Mouse (Mus musculus): Measurements from ENCODE around the gene Spata31d1c.

The Spata31d1c gene

DNA sequence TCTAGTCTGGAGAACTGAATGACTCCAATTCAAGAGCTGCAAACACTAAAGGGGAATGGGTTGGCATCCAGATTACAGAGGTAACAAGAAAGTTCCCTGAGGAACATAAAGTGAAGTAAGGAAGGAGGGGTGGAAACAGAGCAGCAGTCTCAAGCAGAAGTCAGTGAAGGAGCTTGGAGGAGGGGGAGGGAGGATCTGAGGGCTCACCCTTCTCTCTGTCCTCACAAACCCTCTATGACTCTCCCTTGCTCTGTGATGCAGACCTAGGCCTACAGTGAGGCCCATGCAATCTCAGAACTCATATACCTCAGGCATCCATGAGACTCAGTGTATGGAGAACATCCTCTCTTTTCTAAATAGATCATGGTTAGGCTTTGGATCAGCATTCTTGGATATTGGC, at the start of gene Spata31d1c:
Spata31d1c (plus strand) TSS at position 301 of the 400 bp plus-strand sequence.
- in situ Hi-C loops (cut with MboI; ENCODE audit: low sequenced_read_pairs): loop anchor here (10.0 kb wide), 1 partner anchor 92 kb away; no protein-coding TSS in a partner anchor

DNA sequence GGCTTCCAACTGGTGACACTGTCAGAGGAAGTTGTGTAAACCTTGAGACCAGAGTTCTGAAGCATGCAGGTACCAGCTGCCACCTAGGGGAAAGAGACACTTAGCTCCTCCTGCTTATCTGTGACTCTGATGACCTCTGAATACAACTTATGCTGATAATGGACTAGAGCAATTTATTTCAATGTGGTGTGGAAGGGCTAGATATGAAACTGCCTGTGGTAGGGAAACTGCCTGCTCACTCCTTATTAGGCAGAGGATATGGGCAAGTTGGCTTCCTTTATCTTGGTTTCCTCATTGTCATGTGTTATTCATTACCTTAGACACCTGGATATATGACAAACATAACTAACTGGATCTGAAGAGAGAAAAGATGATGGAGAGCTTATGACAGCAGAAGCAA, 44.0 kb upstream of the Spata31d1c start:
- in situ Hi-C loops (cut with MboI; ENCODE audit: low sequenced_read_pairs): no loop called here

DNA sequence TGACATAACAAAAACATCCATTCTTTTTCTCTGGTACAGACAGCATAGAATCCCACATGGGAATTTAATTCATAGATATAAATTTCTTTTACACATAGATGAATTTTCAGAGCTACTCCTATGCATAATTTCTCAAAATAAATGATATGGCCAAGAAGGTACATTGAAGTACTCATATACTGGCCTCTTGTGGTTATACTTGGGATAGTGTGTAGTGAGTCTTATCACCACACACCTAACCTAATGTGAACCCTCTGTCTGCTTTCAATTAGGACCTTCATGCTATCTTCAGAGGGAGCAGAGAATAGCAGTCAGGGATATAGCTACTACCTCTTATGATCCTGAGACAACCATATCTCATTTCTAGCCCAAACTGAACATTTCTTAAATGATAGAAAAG, 27.4 kb upstream of the Spata31d1c start:
- in situ Hi-C loops (cut with MboI; ENCODE audit: low sequenced_read_pairs): no loop called here

DNA sequence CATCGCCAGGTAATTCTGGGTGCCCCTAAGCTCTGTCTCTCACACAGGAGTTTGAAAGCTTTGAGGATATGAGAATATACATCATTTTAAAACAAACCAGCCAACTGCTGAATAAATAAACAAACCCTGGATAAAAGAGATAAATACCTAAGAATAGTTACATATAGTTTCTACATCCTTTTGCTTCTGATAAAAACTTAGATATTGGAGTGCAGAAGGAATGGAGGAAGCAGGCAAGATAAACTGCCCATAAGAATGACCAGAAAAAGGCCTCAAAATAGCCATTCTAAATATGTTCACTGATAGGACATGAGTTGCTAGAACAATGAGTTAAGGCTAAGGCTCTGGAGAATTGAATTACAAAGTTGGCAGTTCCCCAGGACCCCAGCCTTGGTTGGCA, 26.1 kb upstream of the Spata31d1c start:
- in situ Hi-C loops (cut with MboI; ENCODE audit: low sequenced_read_pairs): no loop called here

DNA sequence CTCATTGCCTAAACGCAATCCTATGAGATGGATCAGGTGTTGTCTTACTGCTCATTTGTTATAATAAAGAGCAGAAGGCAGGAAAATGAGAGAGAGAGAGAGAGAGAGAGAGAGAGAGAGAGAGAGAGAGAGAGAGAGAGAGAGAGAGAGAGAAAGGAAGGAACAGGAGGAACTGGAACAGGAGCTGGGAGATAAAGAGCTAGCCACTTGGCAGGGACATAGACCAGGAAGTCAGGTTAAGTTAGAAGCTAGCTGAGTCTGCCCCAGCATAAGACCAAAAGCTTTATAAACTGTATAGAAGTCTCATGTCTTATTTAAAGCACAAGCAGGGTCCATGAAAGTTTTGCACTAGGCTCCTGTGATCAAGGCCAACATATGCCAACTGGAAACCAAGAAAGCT, 24.9 kb upstream of the Spata31d1c start:
- in situ Hi-C loops (cut with MboI; ENCODE audit: low sequenced_read_pairs): no loop called here

DNA sequence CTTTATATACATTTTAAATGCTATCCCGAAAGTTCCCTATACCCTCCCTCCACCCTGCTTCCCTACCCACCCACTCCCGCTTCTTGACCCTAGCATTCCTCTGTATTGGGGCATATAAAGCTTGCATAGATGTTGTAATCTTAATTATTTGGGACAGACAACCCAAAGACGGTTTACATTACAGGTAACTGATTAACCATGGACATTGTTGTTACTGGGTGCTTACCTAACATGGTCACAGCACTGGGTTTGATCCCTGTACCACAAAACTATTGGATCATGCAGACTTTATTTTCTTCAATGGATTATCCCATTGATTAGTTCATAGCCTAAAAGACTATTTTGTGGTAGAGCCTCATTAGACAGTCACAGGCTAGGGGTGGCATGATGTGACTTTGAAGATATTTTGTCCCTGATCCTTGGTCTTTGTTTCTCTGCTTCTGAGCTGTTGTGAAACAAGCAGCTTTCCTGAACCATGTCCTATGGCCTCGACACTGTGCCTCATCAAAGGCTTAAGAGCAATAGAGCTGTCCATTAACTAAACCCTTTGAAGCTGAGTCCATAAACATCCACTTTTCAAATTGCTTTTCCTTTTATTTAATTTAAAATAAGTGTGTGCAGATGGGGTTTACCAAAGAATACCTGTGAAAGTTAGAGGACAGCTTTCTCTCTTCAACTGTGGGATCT, 21.7 kb upstream of the Spata31d1c start:
- in situ Hi-C loops (cut with MboI; ENCODE audit: low sequenced_read_pairs): no loop called here

DNA sequence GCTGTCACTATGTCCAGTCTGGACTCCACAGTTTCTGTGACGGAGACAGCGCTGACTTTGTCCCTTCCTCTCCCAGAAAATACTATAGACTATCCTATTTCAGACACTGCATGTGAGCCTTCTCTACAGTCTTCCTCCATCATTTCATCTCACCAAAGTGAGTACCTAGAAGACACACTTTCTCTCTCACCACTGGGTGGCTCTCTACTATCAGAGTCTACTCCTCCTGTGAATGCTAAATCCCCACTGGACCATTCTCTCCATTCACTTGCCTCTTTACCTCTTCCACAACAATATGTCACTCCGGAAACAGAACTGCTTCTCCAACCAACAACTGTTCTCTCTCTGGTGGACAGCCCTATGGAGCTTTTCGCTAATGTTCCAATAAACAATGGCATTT, 2.2 kb downstream of the Spata31d1c start:
- in situ Hi-C loops (cut with MboI; ENCODE audit: low sequenced_read_pairs): loop anchor here (10.0 kb wide), 1 partner anchor 90 kb away; no protein-coding TSS in a partner anchor

DNA sequence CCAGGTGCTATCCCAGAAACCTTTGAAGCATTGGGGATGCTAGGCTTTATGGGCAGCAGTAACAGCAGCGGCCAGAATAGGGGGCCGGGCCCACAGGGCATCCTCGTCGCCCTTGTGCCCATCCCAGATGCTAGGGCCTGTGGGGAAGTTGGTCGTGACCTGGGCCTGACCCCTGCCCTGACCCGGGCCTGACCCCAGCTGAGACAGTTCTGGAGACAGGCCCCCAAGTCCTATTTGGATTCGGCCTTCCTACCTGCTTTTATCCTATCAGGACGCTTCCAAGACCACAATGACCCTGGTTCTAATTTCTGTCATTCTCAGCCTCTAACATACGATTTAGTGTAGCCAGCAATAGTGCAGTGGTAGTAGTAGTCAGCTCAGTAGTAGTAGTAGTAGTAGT, 19.8 kb downstream of the Spata31d1c start, which contains the start of gene Prss47:
Prss47 (minus strand) TSS at position 101 of the 400 bp plus-strand sequence.
- in situ Hi-C loops (cut with MboI; ENCODE audit: low sequenced_read_pairs): no loop called here

DNA sequence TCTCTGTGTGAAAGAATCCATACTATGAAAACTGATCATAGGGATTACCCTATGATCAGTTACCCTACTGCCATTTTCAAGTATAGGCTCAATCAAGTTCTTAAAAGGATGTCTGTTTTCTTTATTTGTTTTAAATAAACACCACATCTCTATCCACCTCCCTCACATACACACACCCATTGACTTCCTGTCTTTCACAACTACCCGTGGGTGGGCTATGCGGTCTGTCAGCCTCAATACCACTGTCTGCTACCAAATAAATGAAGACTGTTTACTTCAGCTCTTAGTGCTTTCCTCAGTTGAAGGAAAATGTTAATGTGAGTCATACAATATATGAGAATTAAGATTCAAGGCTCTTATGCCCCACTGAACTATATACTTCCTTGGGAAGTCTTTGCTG, 37.1 kb downstream of the Spata31d1c start:
- in situ Hi-C loops (cut with MboI; ENCODE audit: low sequenced_read_pairs): no loop called here
